Mouse (Mus musculus) liver, adult 2 months (tissue): Measurements from ENCODE around the gene Ptcd3.

Experiments used
- CTCF ChIP-seq: fragments of 200-500 bp; IDR thresholded peaks from 2 replicates; pipeline ENCODE4 v1.5.1; 2011; ENCODE audit warnings: low read depth, low read length, control low read depth
- POLR2A ChIP-seq: fragments of 200-500 bp; IDR thresholded peaks from 2 replicates; pipeline ENCODE4 v1.6.1; 2011; ENCODE audit warnings: low read length, control low read depth; ENCODE audit not compliant: insufficient read depth; ENCODE audit errors: extremely low read depth

DNA sequence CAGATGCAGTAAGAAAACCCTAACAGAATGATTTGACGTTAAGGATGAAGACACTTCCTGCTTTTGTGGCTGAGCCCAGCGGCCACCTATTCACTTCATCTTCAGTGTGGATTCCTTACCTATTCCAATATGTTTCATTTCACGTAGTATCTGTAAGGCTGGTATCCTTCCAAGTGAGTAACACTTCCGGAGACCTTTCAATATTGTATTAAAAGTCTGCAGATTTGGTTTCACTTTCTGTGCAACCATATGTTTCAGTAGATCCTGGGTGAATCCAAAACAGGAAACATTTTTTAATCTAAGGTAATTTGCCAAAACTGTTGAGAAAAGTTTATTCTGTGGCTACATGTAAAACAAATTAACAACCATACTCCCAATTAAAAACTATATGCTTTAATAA, 15.3 kb downstream of the Ptcd3 start:
- TF ChIP-seq CTCF = no peak
- TF ChIP-seq POLR2A = no peak
